Mouse (Mus musculus) hindbrain, embryonic 11.5 days (tissue): ENCODE data around the gene Nrxn3. TPM values are rescaled to one million over a fixed set of nuclear protein-coding genes. Genes with fewer than 3 reads are reported as not detected.

Experiments used
- ATAC-seq: fragments of 200-750 bp; cut with Nextera tagmentation; 2 replicates; pipeline ENCODE4 v1.8.0; 2017; ENCODE audit warnings: mild to moderate bottlenecking, moderate TSS enrichment, moderate library complexity; ENCODE audit not compliant: low FRiP score
- DNase-seq: peaks from one replicate; pipeline ENCODE4 v3.0.0-alpha.2; 2015; ENCODE audit warnings: low spot score
- H3K27ac ChIP-seq: fragments of 300-500 bp; sonication (generic); 2 replicates; pipeline ENCODE4 v1.5.1; 2014; ENCODE audit warnings: mild to moderate bottlenecking, low read depth, low read length
- H3K27me3 ChIP-seq: fragments of 300-500 bp; sonication (generic); 2 replicates; pipeline ENCODE4 v1.6.1; 2014; ENCODE audit warnings: mild to moderate bottlenecking, low read length, moderate library complexity, mixed read lengths; ENCODE audit not compliant: control insufficient read depth, insufficient read depth
- H3K36me3 ChIP-seq: fragments of 300-500 bp; sonication (generic); 2 replicates; pipeline ENCODE4 v1.6.1; 2014; ENCODE audit warnings: mild to moderate bottlenecking, low read length, moderate library complexity, mixed read lengths; ENCODE audit not compliant: control insufficient read depth, insufficient read depth
- H3K4me1 ChIP-seq: fragments of 300-500 bp; sonication (generic); replicated peaks from 2 replicates; pipeline ENCODE4 v1.6.1; 2014; ENCODE audit warnings: low read length, mixed read lengths; ENCODE audit not compliant: control insufficient read depth, insufficient read depth
- H3K4me2 ChIP-seq: fragments of 300-500 bp; sonication (generic); replicated peaks from 2 replicates; pipeline ENCODE4 v1.6.1; 2014; ENCODE audit warnings: mild to moderate bottlenecking, low read depth, low read length
- H3K4me3 ChIP-seq: fragments of 300-500 bp; sonication (generic); 2 replicates; pipeline ENCODE4 v1.5.1; 2014; ENCODE audit warnings: low read depth, low read length
- H3K9ac ChIP-seq: fragments of 300-500 bp; sonication (generic); 2 replicates; pipeline ENCODE4 v1.6.1; 2014; ENCODE audit warnings: low read depth, low read length
- H3K9me3 ChIP-seq: fragments of 300-500 bp; sonication (generic); 2 replicates; pipeline ENCODE4 v1.6.1; 2016; ENCODE audit warnings: low read length; ENCODE audit not compliant: control insufficient read depth
- WGBS: fragments of 180-500 bp; shearing (Covaris S2); extraction: QIAGEN DNeasy Blood & Tissue Kit; methylation state at CpG from one replicate; pipeline ENCODE4 v1.1.7; 2014; 5-methylcytosine and 5-hydroxymethylcytosine counted together
- polyA plus RNA-seq: library from polyadenylated mRNA; unstranded; fragments of >200 nt; fragmentation: Nextera tagmentation; extraction: Ambion mirVana; gene quantifications from 2 replicates; pipeline ENCODE4 v1.2.1, GENCODE M21; 2014

The Nrxn3 gene
- polyA plus RNA-seq, 1 experiment from 2014 or later = 52.4 TPM

DNA sequence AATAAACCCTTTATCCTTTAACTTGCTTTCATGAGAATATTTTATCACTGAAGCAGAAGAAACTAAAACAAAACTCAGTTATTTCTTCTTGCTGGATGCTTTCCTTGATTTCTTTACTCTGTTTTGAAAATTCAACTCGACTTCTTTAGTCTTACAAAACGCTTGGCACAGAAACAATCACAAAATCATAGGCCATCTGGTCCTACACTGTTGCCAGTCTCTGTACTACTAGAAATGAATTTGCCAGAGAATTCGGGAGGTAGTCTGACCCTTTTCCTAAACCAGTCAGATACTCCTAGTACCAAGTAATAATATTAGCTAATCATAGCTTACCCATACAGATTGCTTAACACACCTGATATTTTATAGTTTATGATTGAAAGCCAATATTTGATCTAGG, 1066.1 kb downstream of the Nrxn3 start:
- ATAC-seq (no peak), DNase-seq (no peak)
- no peaks in the 10 kb centered on the region for H3K9me3 ChIP-seq
- H3K4me2 ChIP-seq = no peak overlapping the region
- H3K27me3 ChIP-seq = no peaks in the 10 kb centered on the region
- no peak overlapping the region for H3K9ac ChIP-seq
- WGBS = 90% methylated on average over 3 of the region's 3 CpGs
- no peaks in the 10 kb centered on the region for H3K36me3 ChIP-seq
- H3K4me3 ChIP-seq = no peak overlapping the region
- no peak overlapping the region for H3K27ac ChIP-seq
- no peaks in the 10 kb centered on the region for H3K4me1 ChIP-seq

GRCm38 (mm10) chr12:89789981-89790380, 1067.3 kb downstream of the Nrxn3 start:
- no peaks in the 10 kb centered on the region for H3K4me1 ChIP-seq
- H3K4me3 ChIP-seq = no peak overlapping the region
- ATAC-seq = no peak
- no peak overlapping the region for H3K9ac ChIP-seq
- no peak overlapping the region for H3K4me2 ChIP-seq
- DNase-seq = no peak
- 89% methylated on average over 1 of the region's 1 CpGs for WGBS
- H3K27ac ChIP-seq = no peak overlapping the region
- H3K9me3 ChIP-seq = no peaks in the 10 kb centered on the region
- no peaks in the 10 kb centered on the region for H3K36me3 ChIP-seq
- H3K27me3 ChIP-seq = no peaks in the 10 kb centered on the region

DNA sequence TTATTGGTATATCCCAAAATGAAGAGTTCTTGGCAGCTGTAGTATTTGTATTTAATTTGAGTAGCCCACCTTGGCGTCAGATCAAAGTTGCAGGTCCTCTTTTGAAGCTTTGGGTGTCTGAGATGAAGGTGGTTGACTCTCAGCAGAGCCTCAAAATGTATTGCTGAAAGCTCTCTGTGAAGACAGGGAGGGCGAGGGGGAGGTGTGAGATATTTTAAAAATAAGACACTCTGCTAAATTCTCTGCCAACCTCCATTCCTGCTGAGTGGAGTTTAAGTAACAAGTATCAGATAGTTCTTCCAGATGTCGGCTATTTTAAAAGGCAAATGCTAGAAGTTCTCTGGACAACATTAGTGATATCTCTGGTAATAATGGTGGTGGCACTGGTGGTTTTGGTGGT, 1069.2 kb downstream of the Nrxn3 start:
- DNase-seq (no peak), ATAC-seq (no peak)
- H3K27me3 ChIP-seq = no peaks in the 10 kb centered on the region
- H3K36me3 ChIP-seq = no peaks in the 10 kb centered on the region
- no peaks in the 10 kb centered on the region for H3K4me1 ChIP-seq
- H3K9ac ChIP-seq = no peak overlapping the region
- no peak overlapping the region for H3K4me2 ChIP-seq
- H3K9me3 ChIP-seq = no peaks in the 10 kb centered on the region
- 83% methylated on average over 3 of the region's 3 CpGs for WGBS
- no peak overlapping the region for H3K4me3 ChIP-seq
- no peak overlapping the region for H3K27ac ChIP-seq

GRCm38 (mm10) chr12:89794741-89795140, 1072.1 kb downstream of the Nrxn3 start:
- Histone ChIP-seq H3K27me3 (no peaks in the 10 kb centered on the region), H3K27ac (no peak overlapping the region), H3K4me3 (no peak overlapping the region), H3K9ac (no peak overlapping the region), H3K9me3 (no peaks in the 10 kb centered on the region), H3K4me1 (no peaks in the 10 kb centered on the region), H3K4me2 (no peak overlapping the region), H3K36me3 (no peaks in the 10 kb centered on the region)
- WGBS = 94% methylated on average over 6 of the region's 6 CpGs
- ATAC-seq (no peak), DNase-seq (no peak)

GRCm38 (mm10) chr12:89808217-89808616, 1085.5 kb downstream of the Nrxn3 start:
- Histone ChIP-seq H3K9ac (no peak overlapping the region), H3K36me3 (no peaks in the 10 kb centered on the region), H3K9me3 (no peaks in the 10 kb centered on the region), H3K4me2 (no peak overlapping the region), H3K27ac (no peak overlapping the region), H3K4me1 (no peaks in the 10 kb centered on the region), H3K27me3 (peaks cover under 1% of the 10 kb centered on the region; the same call in 1 of the 2 replicates), H3K4me3 (no peak overlapping the region)
- WGBS = 71% methylated on average over 3 of the region's 3 CpGs
- DNase-seq (peak; percentile 44), ATAC-seq (no peak)

- H3K36me3 ChIP-seq = no peaks in the 10 kb centered on the region
- peaks cover 2% of the 10 kb centered on the region; the same call in 1 of the 2 replicates for H3K27me3 ChIP-seq
- no peaks in the 10 kb centered on the region for H3K9me3 ChIP-seq
- no peak overlapping the region for H3K9ac ChIP-seq
- no peak overlapping the region for H3K27ac ChIP-seq
- H3K4me1 ChIP-seq = no peaks in the 10 kb centered on the region
- H3K4me3 ChIP-seq = no peak overlapping the region
- ATAC-seq (no peak), DNase-seq (no peak)
- H3K4me2 ChIP-seq = no peak overlapping the region
- 91% methylated on average over 5 of the region's 5 CpGs for WGBS
Observed at GRCm38 (mm10) chr12:89810146-89810545, 1087.5 kb downstream of the Nrxn3 start.

GRCm38 (mm10) chr12:89811815-89812549, 1089.3 kb downstream of the Nrxn3 start:
- Histone ChIP-seq H3K27me3 (peaks cover 2% of the 10 kb centered on the region; the same call in 1 of the 2 replicates), H3K9me3 (no peaks in the 10 kb centered on the region), H3K4me3 (peak overlapping the region; percentile 47), H3K4me1 (no peaks in the 10 kb centered on the region), H3K27ac (peak overlapping the region; percentile 33; the same call in 1 of the 2 replicates), H3K9ac (peak overlapping the region; percentile 25), H3K36me3 (no peaks in the 10 kb centered on the region), H3K4me2 (peak overlapping the region; percentile 66)
- under 1% methylated on average over 36 of the region's 36 CpGs for WGBS
- DNase-seq (peak; percentile 80), ATAC-seq (peak; percentile 97)

DNA sequence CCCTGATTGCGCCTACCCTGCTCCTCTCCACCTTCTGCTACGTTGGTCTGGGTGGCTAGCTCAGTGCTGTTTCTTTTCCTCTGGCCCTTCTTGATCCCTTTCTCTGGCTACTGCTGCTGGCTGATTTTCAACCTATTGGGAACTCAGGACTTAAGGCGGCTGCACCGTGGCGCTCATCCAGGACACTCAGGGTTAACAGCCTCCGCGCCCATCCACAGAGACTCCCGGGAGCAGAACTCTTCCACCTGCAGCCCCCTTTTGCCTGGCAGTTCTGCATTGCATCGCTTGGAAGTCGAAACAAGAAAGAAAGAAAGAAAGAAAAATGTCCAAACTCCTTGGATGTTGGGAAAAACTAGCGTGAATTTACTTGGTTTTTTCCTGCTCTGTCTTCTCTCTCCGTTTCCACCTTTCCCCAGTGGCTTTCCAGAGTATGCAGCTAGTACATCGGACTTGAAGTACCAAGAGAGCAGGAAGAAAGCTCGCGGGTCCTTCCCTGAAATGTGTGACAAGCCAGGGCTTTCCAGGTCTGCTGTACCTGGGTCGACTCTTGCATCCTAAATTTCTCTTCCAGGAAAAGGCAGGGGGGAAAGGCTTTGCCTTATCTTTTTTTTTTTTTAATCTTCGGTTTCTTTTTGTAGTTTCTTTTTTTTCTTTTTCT, 1090.0 kb downstream of the Nrxn3 start:
- no peak; the same call in none of the 2 replicates for ATAC-seq
- WGBS = 2% methylated on average over 17 of the region's 17 CpGs
- DNase-seq = no peak
- Histone ChIP-seq H3K4me1 (no peaks in the 10 kb centered on the region), H3K4me3 (peak overlapping the region; percentile 47), H3K9me3 (no peaks in the 10 kb centered on the region), H3K27ac (no peak overlapping the region), H3K9ac (no peak overlapping the region; the same call in 1 of the 2 replicates), H3K27me3 (peaks cover 2% of the 10 kb centered on the region; the same call in 1 of the 2 replicates), H3K36me3 (no peaks in the 10 kb centered on the region), H3K4me2 (peak overlapping the region; percentile 66)
